Mouse (Mus musculus) neural tube, embryonic 12.5 days (tissue): Measurements from ENCODE around the gene Tmc1. TPM values are rescaled to one million over a fixed set of nuclear protein-coding genes. Genes with fewer than 3 reads are reported as not detected.

Experiments
- ATAC-seq: fragments of 200-750 bp; cut with Nextera tagmentation; 2 replicates; pipeline ENCODE4 v1.8.0; 2017; ENCODE audit warnings: low read depth, mild to moderate bottlenecking, moderate TSS enrichment, moderate library complexity; ENCODE audit not compliant: low FRiP score
- H3K27ac ChIP-seq: fragments of 300-500 bp; sonication (generic); 2 replicates; pipeline ENCODE4 v1.5.1; 2016
- H3K27me3 ChIP-seq: fragments of 300-500 bp; sonication (generic); replicated peaks from 2 replicates; pipeline ENCODE4 v1.6.1; 2016; ENCODE audit warnings: mild to moderate bottlenecking
- H3K36me3 ChIP-seq: fragments of 300-500 bp; sonication (generic); 2 replicates; pipeline ENCODE4 v1.6.1; 2016; ENCODE audit warnings: mild to moderate bottlenecking
- H3K4me1 ChIP-seq: fragments of 300-500 bp; sonication (generic); 2 replicates; pipeline ENCODE4 v1.6.1; 2016
- H3K4me2 ChIP-seq: fragments of 300-500 bp; sonication (generic); replicated peaks from 2 replicates; pipeline ENCODE4 v1.6.1; 2016; ENCODE audit warnings: mild to moderate bottlenecking
- H3K4me3 ChIP-seq: fragments of 300-500 bp; sonication (generic); 2 replicates; pipeline ENCODE4 v1.5.1; 2016
- H3K9ac ChIP-seq: fragments of 300-500 bp; sonication (generic); 2 replicates; pipeline ENCODE4 v1.6.1; 2016; ENCODE audit warnings: mild to moderate bottlenecking
- H3K9me3 ChIP-seq: fragments of 300-500 bp; sonication (generic); 2 replicates; pipeline ENCODE4 v1.6.1; 2016; ENCODE audit warnings: mild to moderate bottlenecking
- WGBS: fragments of 180-500 bp; shearing (Covaris S2); methylation state at CpG from one replicate; pipeline ENCODE4 v1.1.7; 2016; 5-methylcytosine and 5-hydroxymethylcytosine counted together
- polyA plus RNA-seq: library from polyadenylated mRNA; unstranded; fragments of >200 nt; fragmentation: Nextera tagmentation; extraction: Ambion mirVana; gene quantifications from 2 replicates; pipeline ENCODE4 v1.2.1, GENCODE M21; 2016

Gene Tmc1
- polyA plus RNA-seq, 1 experiment from 2014 or later: 0.38 TPM

DNA sequence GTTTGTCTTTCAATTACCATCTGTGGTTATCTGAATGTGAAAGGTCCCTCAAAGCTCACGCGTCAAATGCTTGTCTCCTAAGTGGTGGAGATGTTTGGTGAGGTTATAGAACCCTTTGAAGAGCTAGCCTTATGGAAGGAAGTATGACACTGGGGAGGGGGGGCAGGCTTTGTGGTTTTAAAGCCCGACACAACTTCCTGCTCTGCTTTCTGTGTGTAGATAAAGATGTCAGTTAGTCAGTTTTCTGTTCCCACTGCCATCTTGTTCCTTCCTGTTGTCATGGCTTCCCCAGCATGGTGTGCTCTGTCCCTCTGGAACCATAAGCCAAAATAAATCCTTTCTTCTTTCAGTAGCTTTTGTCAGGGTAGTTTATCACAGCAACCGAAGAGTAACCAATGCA, 78.1 kb downstream of the Tmc1 start:
- no peak overlapping the region for H3K27ac ChIP-seq
- H3K27me3 ChIP-seq: no peaks in the 10 kb centered on the region
- H3K4me1 ChIP-seq: no peaks in the 10 kb centered on the region
- H3K36me3 ChIP-seq: no peaks in the 10 kb centered on the region
- ATAC-seq: no peak
- no peak overlapping the region for H3K4me2 ChIP-seq
- H3K9me3 ChIP-seq: no peaks in the 10 kb centered on the region
- no peak overlapping the region for H3K9ac ChIP-seq
- H3K4me3 ChIP-seq: no peak overlapping the region
- WGBS: 79% methylated on average over 4 of the region's 4 CpGs

DNA sequence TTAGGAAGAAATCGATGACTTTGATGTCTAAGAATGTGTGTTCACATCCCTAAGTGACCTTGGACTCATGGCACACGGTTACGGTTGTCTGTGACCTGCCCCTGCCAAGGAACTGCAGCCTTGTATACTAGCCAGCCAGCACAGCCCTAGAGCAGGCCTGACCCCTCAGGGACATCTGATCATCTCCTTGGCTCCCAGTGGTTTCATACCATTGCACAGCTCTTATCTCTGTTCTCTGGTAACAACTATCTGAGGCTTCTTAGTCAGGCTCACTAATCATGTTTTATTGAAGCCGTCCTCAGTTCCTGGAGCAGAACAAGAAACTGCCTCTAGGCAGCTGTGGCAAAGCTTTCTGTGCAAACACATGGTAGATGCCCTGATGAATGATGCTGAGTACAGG, 92.2 kb downstream of the Tmc1 start:
- Histone ChIP-seq H3K36me3 (no peaks in the 10 kb centered on the region), H3K4me3 (no peak overlapping the region), H3K27me3 (no peaks in the 10 kb centered on the region), H3K4me2 (no peak overlapping the region), H3K9me3 (no peaks in the 10 kb centered on the region), H3K9ac (no peak overlapping the region), H3K27ac (no peak overlapping the region), H3K4me1 (no peaks in the 10 kb centered on the region)
- 92% methylated on average over 4 of the region's 4 CpGs for WGBS
- ATAC-seq: no peak

DNA sequence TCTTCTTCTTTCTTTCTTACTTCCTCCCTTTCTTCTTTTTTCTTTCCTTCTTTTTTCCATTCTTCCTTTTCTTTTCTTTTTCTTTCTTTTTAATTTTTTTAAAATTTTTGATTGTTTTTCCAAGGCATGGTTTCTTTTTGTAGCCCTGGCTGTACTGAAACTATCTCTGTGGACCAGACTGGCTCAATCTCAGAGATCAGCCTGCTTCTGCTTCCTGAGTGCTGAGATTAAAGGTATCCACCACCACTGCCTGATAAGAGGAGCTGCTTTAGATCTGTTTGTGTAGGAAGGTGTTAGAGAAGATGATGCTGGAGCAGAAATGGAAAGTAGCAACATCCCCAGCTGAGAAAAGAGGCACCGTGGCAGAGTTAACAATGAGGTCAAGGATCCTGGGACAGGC, 93.7 kb downstream of the Tmc1 start:
- H3K4me3 ChIP-seq: no peak overlapping the region
- WGBS: 95% methylated on average over 1 of the region's 1 CpGs
- no peaks in the 10 kb centered on the region for H3K9me3 ChIP-seq
- H3K4me1 ChIP-seq: no peaks in the 10 kb centered on the region
- ATAC-seq: no peak
- H3K4me2 ChIP-seq: no peak overlapping the region
- H3K27ac ChIP-seq: no peak overlapping the region
- no peaks in the 10 kb centered on the region for H3K27me3 ChIP-seq
- no peaks in the 10 kb centered on the region for H3K36me3 ChIP-seq
- no peak overlapping the region for H3K9ac ChIP-seq

- Histone ChIP-seq H3K4me1 (no peaks in the 10 kb centered on the region), H3K27ac (no peak overlapping the region), H3K27me3 (no peaks in the 10 kb centered on the region), H3K36me3 (no peaks in the 10 kb centered on the region), H3K4me3 (no peak overlapping the region), H3K9me3 (no peaks in the 10 kb centered on the region), H3K9ac (no peak overlapping the region), H3K4me2 (no peak overlapping the region)
- no peak for ATAC-seq
Observed at GRCm38 (mm10) chr19:20857819-20858218, 96.2 kb downstream of the Tmc1 start.

GRCm38 (mm10) chr19:20848906-20849305, 105.1 kb downstream of the Tmc1 start:
- H3K9ac ChIP-seq: no peak overlapping the region
- no peaks in the 10 kb centered on the region for H3K36me3 ChIP-seq

DNA sequence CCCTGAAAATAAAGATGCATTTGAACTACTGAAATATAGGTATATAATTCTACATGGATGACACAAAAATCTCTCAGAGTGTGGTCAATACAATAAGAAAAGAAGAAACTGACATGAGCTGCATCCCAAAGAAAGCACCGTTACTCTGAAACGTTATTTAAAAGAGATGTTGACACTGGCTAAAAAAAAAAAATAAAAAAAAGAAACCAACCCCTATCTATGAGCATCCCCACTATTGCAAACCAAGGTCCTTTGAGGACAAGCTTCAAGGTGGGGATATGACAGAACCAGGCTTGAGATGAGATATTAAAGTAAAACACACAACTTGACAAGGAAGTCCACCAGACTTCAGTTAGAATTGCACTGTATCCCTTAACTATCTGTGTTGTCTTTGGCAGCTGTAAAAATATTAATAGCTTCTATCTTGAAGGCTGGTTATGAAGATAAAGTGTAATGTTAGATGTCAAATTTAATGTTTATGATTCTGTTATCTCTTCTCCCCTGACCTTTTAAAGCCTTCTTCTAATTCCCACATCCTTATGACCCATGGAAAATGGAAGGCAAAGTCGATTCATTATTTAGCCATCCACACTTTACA, 106.4 kb downstream of the Tmc1 start:
- ATAC-seq: no peak
- H3K9me3 ChIP-seq: no peaks in the 10 kb centered on the region
- H3K4me1 ChIP-seq: no peaks in the 10 kb centered on the region
- H3K27me3 ChIP-seq: no peaks in the 10 kb centered on the region
- no peaks in the 10 kb centered on the region for H3K36me3 ChIP-seq
- H3K4me3 ChIP-seq: no peak overlapping the region
- H3K27ac ChIP-seq: no peak overlapping the region
- WGBS: 88% methylated on average over 3 of the region's 3 CpGs
- no peak overlapping the region for H3K4me2 ChIP-seq
- H3K9ac ChIP-seq: no peak overlapping the region

More at GRCm38 (mm10) chr19:20848906-20849305, 105.1 kb downstream of the Tmc1 start:
- H3K4me1 ChIP-seq: no peaks in the 10 kb centered on the region
- no peaks in the 10 kb centered on the region for H3K27me3 ChIP-seq
- ATAC-seq: no peak
- no peak overlapping the region for H3K4me3 ChIP-seq
- H3K27ac ChIP-seq: no peak overlapping the region
- 73% methylated on average over 5 of the region's 5 CpGs for WGBS
- no peak overlapping the region for H3K4me2 ChIP-seq
- no peaks in the 10 kb centered on the region for H3K9me3 ChIP-seq

DNA sequence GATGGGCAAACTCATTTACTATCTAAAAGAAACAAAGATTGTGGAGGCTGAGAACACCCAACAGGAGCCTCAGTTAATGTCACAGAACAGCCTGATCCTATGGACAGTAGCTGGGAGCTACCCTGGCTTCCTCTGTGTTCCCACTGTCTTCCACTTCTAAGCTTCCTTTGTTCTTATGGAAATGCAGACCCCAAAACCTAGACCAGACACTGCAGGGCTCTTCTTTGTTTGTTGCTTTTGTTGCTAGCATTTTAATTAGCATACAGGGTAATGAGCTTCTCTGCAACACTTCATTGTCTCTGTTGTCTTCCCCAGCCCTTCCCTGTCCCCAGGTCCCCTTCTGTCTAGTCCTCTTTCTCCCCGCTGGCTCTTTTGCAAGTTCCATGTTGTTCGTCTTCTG, 116.6 kb downstream of the Tmc1 start:
- H3K36me3 ChIP-seq: no peaks in the 10 kb centered on the region
- H3K9me3 ChIP-seq: no peaks in the 10 kb centered on the region
- ATAC-seq: peak; percentile 75
- 68% methylated on average over 2 of the region's 2 CpGs for WGBS
- H3K27me3 ChIP-seq: no peaks in the 10 kb centered on the region
- H3K4me2 ChIP-seq: no peak overlapping the region
- no peak overlapping the region for H3K9ac ChIP-seq
- H3K4me1 ChIP-seq: peaks cover 8% of the 10 kb centered on the region; the same call in 1 of the 2 replicates
- no peak overlapping the region for H3K4me3 ChIP-seq
- no peak overlapping the region for H3K27ac ChIP-seq

GRCm38 (mm10) chr19:20836055-20836845, 117.8 kb downstream of the Tmc1 start:
- Histone ChIP-seq H3K9ac (no peak overlapping the region), H3K4me2 (no peak overlapping the region), H3K27me3 (no peaks in the 10 kb centered on the region), H3K4me3 (no peak overlapping the region), H3K27ac (no peak overlapping the region), H3K4me1 (peaks cover 8% of the 10 kb centered on the region; the same call in 1 of the 2 replicates), H3K36me3 (no peaks in the 10 kb centered on the region), H3K9me3 (no peaks in the 10 kb centered on the region)
- no peak for ATAC-seq
- 68% methylated on average over 9 of the region's 9 CpGs for WGBS

DNA sequence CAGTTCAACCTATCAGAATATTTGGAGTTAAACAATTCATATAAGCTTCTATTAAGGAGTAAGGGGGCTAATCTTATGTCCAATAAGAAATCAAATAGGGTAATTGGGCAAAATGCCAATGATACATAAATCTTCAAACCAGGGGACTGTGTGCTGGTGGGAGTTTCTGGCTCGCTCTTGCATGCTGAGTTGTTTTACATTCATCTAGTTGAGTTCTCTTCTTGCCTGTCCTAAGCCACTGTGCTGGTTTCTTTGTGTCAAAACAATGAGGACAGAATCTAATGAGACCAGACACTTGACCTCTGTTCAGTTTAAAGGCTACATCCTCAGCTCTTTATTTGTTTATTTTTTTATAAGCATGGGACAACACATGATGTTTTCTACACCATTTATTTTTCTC, 119.1 kb downstream of the Tmc1 start:
- no peak overlapping the region for H3K4me2 ChIP-seq
- no peaks in the 10 kb centered on the region for H3K27me3 ChIP-seq
- peak; percentile 61 for ATAC-seq
- no peak overlapping the region for H3K27ac ChIP-seq
- no peak overlapping the region for H3K9ac ChIP-seq
- no peak overlapping the region for H3K4me3 ChIP-seq
- WGBS: 29% methylated on average over 1 of the region's 1 CpGs
- H3K36me3 ChIP-seq: no peaks in the 10 kb centered on the region
- H3K4me1 ChIP-seq: peaks cover 8% of the 10 kb centered on the region; the same call in 1 of the 2 replicates
- no peaks in the 10 kb centered on the region for H3K9me3 ChIP-seq

DNA sequence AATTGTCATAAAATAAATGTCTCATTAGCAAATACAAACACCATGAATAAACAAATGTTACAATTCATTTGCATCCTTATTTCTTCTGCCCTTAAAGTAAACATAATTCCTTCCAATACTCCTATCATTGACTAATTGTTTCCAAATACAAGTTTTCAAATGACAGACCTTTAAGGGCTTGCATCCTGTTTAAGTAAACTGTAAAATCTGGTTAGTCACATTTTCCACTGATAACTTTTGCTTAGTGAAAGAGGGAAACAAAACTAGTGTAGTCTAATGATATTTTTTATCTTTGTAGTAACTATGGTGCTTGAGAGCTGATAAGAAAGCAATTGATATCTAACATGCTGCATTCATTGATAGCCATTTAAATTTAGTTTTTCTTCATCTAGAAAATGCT, 154.5 kb downstream of the Tmc1 start:
- H3K4me3 ChIP-seq: no peak overlapping the region
- H3K36me3 ChIP-seq: no peaks in the 10 kb centered on the region
- no peak overlapping the region for H3K27ac ChIP-seq
- no peak for ATAC-seq
- no peaks in the 10 kb centered on the region for H3K4me1 ChIP-seq
- H3K4me2 ChIP-seq: no peak overlapping the region
- H3K9me3 ChIP-seq: no peaks in the 10 kb centered on the region
- H3K9ac ChIP-seq: no peak overlapping the region
- no peaks in the 10 kb centered on the region for H3K27me3 ChIP-seq

DNA sequence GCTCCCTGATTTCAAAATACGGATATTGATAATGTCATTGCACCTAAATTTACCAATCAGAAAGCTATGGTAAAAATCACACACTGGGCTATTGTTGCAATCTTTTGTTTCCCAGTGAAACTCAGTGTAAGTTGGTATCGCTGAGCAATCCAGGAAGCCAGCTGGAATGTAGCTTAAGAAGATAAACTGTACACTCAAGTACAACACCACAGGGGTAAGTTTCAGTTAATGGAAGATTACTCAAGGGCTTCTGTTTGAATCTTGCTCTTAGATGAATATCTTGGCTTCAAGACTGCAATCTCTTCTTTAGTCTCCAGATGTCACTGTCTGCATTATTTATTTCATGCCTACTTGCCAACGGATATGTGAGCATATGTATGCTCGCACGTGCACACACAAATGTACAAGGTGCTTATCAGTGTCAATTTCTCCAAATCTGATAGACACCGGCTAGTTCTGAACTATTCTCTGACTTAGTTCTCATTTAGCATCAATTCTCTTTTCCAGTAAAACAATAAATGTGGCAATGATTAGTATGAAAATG, 156.4 kb downstream of the Tmc1 start:
- H3K4me2 ChIP-seq: no peak overlapping the region
- H3K4me3 ChIP-seq: no peak overlapping the region
- no peak overlapping the region for H3K27ac ChIP-seq
- H3K9me3 ChIP-seq: no peaks in the 10 kb centered on the region
- no peak overlapping the region for H3K9ac ChIP-seq
- WGBS: 56% methylated on average over 6 of the region's 6 CpGs
- ATAC-seq: peak; percentile 64; the same call in 1 of the 2 replicates
- no peaks in the 10 kb centered on the region for H3K4me1 ChIP-seq
- H3K27me3 ChIP-seq: no peaks in the 10 kb centered on the region
- H3K36me3 ChIP-seq: no peaks in the 10 kb centered on the region

DNA sequence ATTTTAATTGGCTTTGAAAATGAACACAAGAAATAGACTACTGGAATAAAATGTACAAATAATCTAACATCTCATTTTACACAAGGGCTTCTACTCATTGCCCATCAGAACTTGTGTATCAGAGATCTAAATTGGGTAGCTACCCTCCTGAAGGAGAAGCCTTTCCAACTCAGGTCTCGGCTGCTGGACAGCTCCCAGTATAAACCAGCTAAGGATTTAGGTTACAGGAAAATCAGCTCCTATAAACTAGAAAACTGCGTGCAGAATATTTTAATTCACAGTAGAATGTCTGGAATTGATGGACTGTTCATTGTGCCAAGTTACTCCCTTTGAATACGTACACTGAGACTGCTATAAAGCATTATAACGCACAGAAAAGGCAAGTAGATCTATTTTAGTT, 158.0 kb downstream of the Tmc1 start:
- WGBS: 74% methylated on average over 4 of the region's 4 CpGs
- Histone ChIP-seq H3K27ac (no peak overlapping the region), H3K4me2 (no peak overlapping the region), H3K36me3 (no peaks in the 10 kb centered on the region), H3K27me3 (no peaks in the 10 kb centered on the region), H3K9ac (no peak overlapping the region), H3K9me3 (no peaks in the 10 kb centered on the region), H3K4me1 (no peaks in the 10 kb centered on the region), H3K4me3 (no peak overlapping the region)
- ATAC-seq: no peak
